Mouse (Mus musculus): ENCODE measurements at regions not wholly inside any gene's neighbourhood (a gene's known extent, or its start where the extent isn't known, plus 50 kb on each side); places are given as distances from the start of the nearest gene placed in this dataset.

DNA sequence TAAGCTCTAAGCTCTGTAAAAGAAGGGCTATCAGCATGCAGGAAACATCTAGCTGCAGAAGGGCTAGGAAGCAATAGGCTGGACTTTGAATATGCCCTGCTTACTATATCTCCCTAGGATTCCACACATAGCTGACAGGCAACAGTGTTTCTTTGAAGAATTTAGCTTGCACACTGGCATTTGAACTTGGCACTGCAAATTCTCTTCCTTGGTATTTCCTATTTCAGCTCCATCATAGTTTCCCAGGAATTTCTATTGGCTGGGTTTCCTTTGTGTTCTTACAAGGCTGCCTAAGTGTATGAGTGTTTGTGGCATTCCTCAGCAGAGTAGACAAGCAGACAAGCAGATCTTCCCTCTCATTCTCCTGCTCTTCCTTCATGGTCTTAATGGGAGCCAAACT is 159.0 kb upstream of the Fggy start:
- ATAC-seq (replicated peaks; ENCODE audit: low FRiP score) (no peak), DNase-seq (ENCODE audit: low spot score) (no peak)
- Histone ChIP-seq H3K4me1 (replicated peaks; ENCODE audit: control insufficient read depth, insufficient read depth, low read length) (no peaks in the 10 kb centered on the region), H3K27me3 (replicated peaks; ENCODE audit: control insufficient read depth, insufficient read depth, low read length) (no peaks in the 10 kb centered on the region), H3K27ac (ENCODE audit: low read depth, low read length) (no peak overlapping the region), H3K9ac (ENCODE audit: low read depth, low read length) (no peak overlapping the region), H3K9me3 (ENCODE audit: control insufficient read depth, low read length) (no peaks in the 10 kb centered on the region), H3K4me3 (ENCODE audit: low read depth, low read length) (no peak overlapping the region), H3K36me3 (ENCODE audit: control insufficient read depth, insufficient read depth, low read length) (no peaks in the 10 kb centered on the region), H3K4me2 (no peak overlapping the region)

- Histone ChIP-seq H3K9me3 (ENCODE audit: control insufficient read depth, low read length) (no peaks in the 10 kb centered on the region), H3K27ac (ENCODE audit: low read depth, low read length) (no peak overlapping the region), H3K36me3 (ENCODE audit: control insufficient read depth, insufficient read depth, low read length) (no peaks in the 10 kb centered on the region), H3K4me1 (replicated peaks; ENCODE audit: control insufficient read depth, insufficient read depth, low read length) (no peaks in the 10 kb centered on the region), H3K27me3 (replicated peaks; ENCODE audit: control insufficient read depth, insufficient read depth, low read length) (no peaks in the 10 kb centered on the region), H3K9ac (ENCODE audit: low read depth, low read length) (no peak overlapping the region), H3K4me3 (ENCODE audit: low read depth, low read length) (no peak overlapping the region), H3K4me2 (no peak overlapping the region)
- 78% methylated on average over 6 of the region's 6 CpGs for whole genome bisulfite sequencing
- ATAC-seq (replicated peaks; ENCODE audit: low FRiP score) (no peak), DNase-seq (ENCODE audit: low spot score) (no peak)
Observed at GRCm38 (mm10) chr4:95402273-95402672, 155.0 kb upstream of the Fggy start.

DNA sequence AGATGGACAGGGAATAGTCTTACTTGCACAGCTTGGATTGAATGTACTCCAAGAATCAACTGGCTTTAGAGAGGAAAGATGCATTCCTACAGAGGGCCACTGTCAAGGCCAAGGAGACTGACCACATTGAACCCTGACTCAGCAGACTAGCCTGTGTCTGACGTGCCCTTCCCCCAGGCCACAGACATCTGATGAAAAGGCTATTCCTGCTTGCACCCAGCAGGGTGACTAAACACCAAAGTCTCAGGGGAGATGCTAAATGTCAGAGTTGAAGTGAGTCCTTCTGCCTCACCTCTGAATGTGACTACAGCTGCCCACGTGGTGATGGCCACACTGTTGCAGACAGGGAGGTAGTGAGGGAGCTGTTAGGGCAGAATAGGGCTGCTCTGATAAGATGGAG is 140.2 kb upstream of the Fggy start:
- 28% methylated on average over 2 of the region's 2 CpGs for WGBS
- no peaks in the 10 kb centered on the region for H3K36me3 ChIP-seq (ENCODE audit: control insufficient read depth, insufficient read depth, low read length)
- H3K9me3 ChIP-seq (ENCODE audit: control insufficient read depth, low read length): no peaks in the 10 kb centered on the region
- no peaks in the 10 kb centered on the region for H3K27me3 ChIP-seq (replicated peaks; ENCODE audit: control insufficient read depth, insufficient read depth, low read length)
- H3K4me2 ChIP-seq: no peak overlapping the region
- DNase-seq (ENCODE audit: low spot score): no peak
- H3K27ac ChIP-seq (ENCODE audit: low read depth, low read length): no peak overlapping the region
- H3K9ac ChIP-seq (ENCODE audit: low read depth, low read length): no peak overlapping the region
- no peaks in the 10 kb centered on the region for H3K4me1 ChIP-seq (replicated peaks; ENCODE audit: control insufficient read depth, insufficient read depth, low read length)
- ATAC-seq (replicated peaks; ENCODE audit: low FRiP score): no peak
- no peak overlapping the region for H3K4me3 ChIP-seq (ENCODE audit: low read depth, low read length)

GRCm38 (mm10) chr4:95426563-95426962 is 130.7 kb upstream of the Fggy start:
- Histone ChIP-seq H3K4me2 (no peak overlapping the region), H3K9ac (ENCODE audit: low read depth, low read length) (no peak overlapping the region), H3K9me3 (ENCODE audit: control insufficient read depth, low read length) (no peaks in the 10 kb centered on the region), H3K4me3 (ENCODE audit: low read depth, low read length) (no peak overlapping the region), H3K27me3 (replicated peaks; ENCODE audit: control insufficient read depth, insufficient read depth, low read length) (no peaks in the 10 kb centered on the region), H3K36me3 (ENCODE audit: control insufficient read depth, insufficient read depth, low read length) (no peaks in the 10 kb centered on the region), H3K4me1 (replicated peaks; ENCODE audit: control insufficient read depth, insufficient read depth, low read length) (no peaks in the 10 kb centered on the region), H3K27ac (ENCODE audit: low read depth, low read length) (no peak overlapping the region)
- 50% methylated on average over 1 of the region's 1 CpGs for WGBS
- no peak for DNase-seq (ENCODE audit: low spot score)
- ATAC-seq (replicated peaks; ENCODE audit: low FRiP score): no peak

GRCm38 (mm10) chr4:95434543-95434942 is 122.8 kb upstream of the Fggy start:
- Histone ChIP-seq H3K27me3 (replicated peaks; ENCODE audit: control insufficient read depth, insufficient read depth, low read length) (no peaks in the 10 kb centered on the region), H3K4me2 (no peak overlapping the region), H3K4me3 (ENCODE audit: low read depth, low read length) (no peak overlapping the region), H3K27ac (ENCODE audit: low read depth, low read length) (no peak overlapping the region), H3K4me1 (replicated peaks; ENCODE audit: control insufficient read depth, insufficient read depth, low read length) (no peaks in the 10 kb centered on the region), H3K9me3 (ENCODE audit: control insufficient read depth, low read length) (no peaks in the 10 kb centered on the region), H3K9ac (ENCODE audit: low read depth, low read length) (no peak overlapping the region), H3K36me3 (ENCODE audit: control insufficient read depth, insufficient read depth, low read length) (no peaks in the 10 kb centered on the region)
- ATAC-seq (replicated peaks; ENCODE audit: low FRiP score) (no peak), DNase-seq (ENCODE audit: low spot score) (no peak)
- WGBS: 43% methylated on average over 4 of the region's 4 CpGs

- no peak overlapping the region for H3K9ac ChIP-seq (ENCODE audit: low read depth, low read length)
- H3K27ac ChIP-seq (ENCODE audit: low read depth, low read length): no peak overlapping the region
- H3K36me3 ChIP-seq (ENCODE audit: control insufficient read depth, insufficient read depth, low read length): no peaks in the 10 kb centered on the region
- no peaks in the 10 kb centered on the region for H3K4me1 ChIP-seq (replicated peaks; ENCODE audit: control insufficient read depth, insufficient read depth, low read length)
- ATAC-seq (replicated peaks; ENCODE audit: low FRiP score) (no peak), DNase-seq (ENCODE audit: low spot score) (no peak)
- H3K4me3 ChIP-seq (ENCODE audit: low read depth, low read length): no peak overlapping the region
- H3K9me3 ChIP-seq (ENCODE audit: control insufficient read depth, low read length): no peaks in the 10 kb centered on the region
- WGBS: 65% methylated on average over 4 of the region's 4 CpGs
- H3K4me2 ChIP-seq: no peak overlapping the region
- H3K27me3 ChIP-seq (replicated peaks; ENCODE audit: control insufficient read depth, insufficient read depth, low read length): no peaks in the 10 kb centered on the region
Observed at GRCm38 (mm10) chr4:95435080-95435479, 122.2 kb upstream of the Fggy start.

- no peaks in the 10 kb centered on the region for H3K36me3 ChIP-seq (ENCODE audit: control insufficient read depth, insufficient read depth, low read length)
- no peak overlapping the region for H3K27ac ChIP-seq (ENCODE audit: low read depth, low read length)
- H3K9me3 ChIP-seq (ENCODE audit: control insufficient read depth, low read length): no peaks in the 10 kb centered on the region
- H3K27me3 ChIP-seq (replicated peaks; ENCODE audit: control insufficient read depth, insufficient read depth, low read length): no peaks in the 10 kb centered on the region
- WGBS: 35% methylated on average over 1 of the region's 1 CpGs
- no peak for DNase-seq (ENCODE audit: low spot score)
- no peak overlapping the region for H3K4me2 ChIP-seq
- no peak overlapping the region for H3K9ac ChIP-seq (ENCODE audit: low read depth, low read length)
- ATAC-seq (replicated peaks; ENCODE audit: low FRiP score): no peak
- no peaks in the 10 kb centered on the region for H3K4me1 ChIP-seq (replicated peaks; ENCODE audit: control insufficient read depth, insufficient read depth, low read length)
- H3K4me3 ChIP-seq (ENCODE audit: low read depth, low read length): no peak overlapping the region
Observed at GRCm38 (mm10) chr4:95439834-95440233, 117.5 kb upstream of the Fggy start.

GRCm38 (mm10) chr4:95443854-95444811 is 113.2 kb upstream of the Fggy start:
- H3K4me2 ChIP-seq: no peak overlapping the region
- no peaks in the 10 kb centered on the region for H3K4me1 ChIP-seq (replicated peaks; ENCODE audit: control insufficient read depth, insufficient read depth, low read length)
- ATAC-seq (replicated peaks; ENCODE audit: low FRiP score) (no peak), DNase-seq (ENCODE audit: low spot score) (no peak)
- no peak overlapping the region for H3K9ac ChIP-seq (ENCODE audit: low read depth, low read length)
- H3K9me3 ChIP-seq (ENCODE audit: control insufficient read depth, low read length): no peaks in the 10 kb centered on the region
- WGBS: 56% methylated on average over 12 of the region's 12 CpGs
- H3K4me3 ChIP-seq (ENCODE audit: low read depth, low read length): no peak overlapping the region
- no peaks in the 10 kb centered on the region for H3K27me3 ChIP-seq (replicated peaks; ENCODE audit: control insufficient read depth, insufficient read depth, low read length)
- H3K36me3 ChIP-seq (ENCODE audit: control insufficient read depth, insufficient read depth, low read length): no peaks in the 10 kb centered on the region
- no peak overlapping the region for H3K27ac ChIP-seq (ENCODE audit: low read depth, low read length)

DNA sequence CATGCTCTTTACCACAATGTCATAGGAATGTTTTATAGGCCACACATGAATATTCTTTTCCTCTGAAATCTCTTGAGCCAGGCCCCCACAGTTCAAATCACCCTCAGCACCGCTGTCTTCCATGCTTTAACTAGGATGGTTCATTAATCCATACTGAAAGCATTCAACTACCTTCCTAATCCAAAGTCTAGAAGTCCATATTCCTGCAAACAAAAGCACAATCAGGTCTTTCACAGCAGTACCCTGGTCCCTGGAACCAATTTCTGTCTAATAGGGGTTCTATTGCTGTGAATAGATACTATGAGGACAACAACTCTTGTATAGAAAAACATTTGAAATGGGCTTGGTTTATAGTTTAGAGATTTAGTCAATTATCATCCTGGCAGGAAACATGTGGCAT is 107.0 kb upstream of the Fggy start:
- Histone ChIP-seq H3K4me1 (replicated peaks; ENCODE audit: control insufficient read depth, insufficient read depth, low read length) (no peaks in the 10 kb centered on the region), H3K27me3 (replicated peaks; ENCODE audit: control insufficient read depth, insufficient read depth, low read length) (no peaks in the 10 kb centered on the region), H3K27ac (ENCODE audit: low read depth, low read length) (no peak overlapping the region), H3K36me3 (ENCODE audit: control insufficient read depth, insufficient read depth, low read length) (no peaks in the 10 kb centered on the region), H3K9me3 (ENCODE audit: control insufficient read depth, low read length) (no peaks in the 10 kb centered on the region), H3K4me2 (no peak overlapping the region), H3K9ac (ENCODE audit: low read depth, low read length) (no peak overlapping the region), H3K4me3 (ENCODE audit: low read depth, low read length) (no peak overlapping the region)
- ATAC-seq (replicated peaks; ENCODE audit: low FRiP score) (no peak), DNase-seq (ENCODE audit: low spot score) (no peak)
- 88% methylated on average over 1 of the region's 1 CpGs for WGBS

Measured in liver, embryonic 11.5 days (tissue).